Mouse (Mus musculus): ENCODE measurements around the gene Hoxa5.

DNA sequence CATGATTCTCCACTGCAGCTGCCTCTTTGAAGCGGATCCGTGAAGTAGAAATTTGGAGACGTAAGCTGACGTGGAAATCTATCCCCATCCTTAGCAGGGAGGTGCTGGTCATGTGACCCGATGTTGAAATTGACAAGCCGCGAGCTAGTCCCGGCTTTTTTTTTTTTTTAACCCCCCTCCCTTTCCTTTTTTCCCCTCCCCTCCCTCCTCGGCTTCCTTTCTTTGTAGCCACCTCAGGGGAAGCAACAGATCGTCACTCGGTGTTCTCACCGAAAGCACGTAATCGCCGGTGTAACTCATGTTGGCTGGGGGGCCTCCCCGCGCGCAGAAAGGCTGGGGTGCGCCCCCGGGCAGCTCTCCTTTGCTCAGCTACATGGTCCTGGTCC, 41.4 kb upstream of the Hoxa5 start, which contains the start of gene Hoxa11:
- no peak for TF ChIP-seq GATA1 (IDR thresholded peaks at IDR 0.05; ENCODE audit: borderline replicate concordance, low read length)
- no peak for TF ChIP-seq FLI1 (IDR thresholded peaks at IDR 0.05; ENCODE audit: low read length)

Measured in megakaryocyte, embryonic 14.5 days (primary cell).